ENCODE assay signal across 9 mouse cellular contexts in the genomic region with DNA sequence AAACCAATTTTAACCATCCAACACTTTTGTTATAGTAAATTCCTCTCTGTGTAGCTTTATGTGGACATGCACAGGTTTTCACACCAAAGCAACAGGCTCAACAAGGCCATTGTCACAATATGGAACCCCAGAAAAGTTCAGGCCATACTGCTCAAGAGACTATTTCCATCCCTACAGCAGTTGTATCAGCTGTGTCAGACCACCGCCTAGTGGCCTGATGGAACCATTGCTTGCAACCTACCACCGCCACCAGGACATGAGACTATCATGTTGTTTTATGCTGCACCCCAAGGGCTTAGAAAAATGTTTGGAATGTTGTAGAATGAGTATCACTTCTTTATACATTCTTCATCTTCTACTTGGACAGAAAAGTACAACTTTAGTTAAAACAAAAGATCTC. TPM values are rescaled to one million over a fixed set of nuclear protein-coding genes. Genes with fewer than 3 reads are reported as not detected.
DNase-seq lines count a peak whose midpoint lies in the region; ATAC-seq and TF ChIP-seq lines count a peak whose summit lies in the region.
"Had no signal": no experiment of that assay in that cellular context is flagged by ENCODE, and none has a peak within 500 bp of the region (broad histone marks: within the 10 kb centered on the region; RNA-seq: fewer than 3 reads in every experiment).

No protein-coding gene starts in this region.

- ATAC-seq in forebrain, embryonic 14.5 days: peak; percentile 77
- no peak for ATAC-seq in erythroblast, adult 5-6 weeks (replicated peaks; ENCODE audit: low FRiP score, poor library complexity, severe bottlenecking)

- H3K4me2 ChIP-seq in forebrain, embryonic 14.5 days (ENCODE audit: low read length): no peak overlapping the region
- H3K4me2 ChIP-seq: liver, embryonic 13.5 days had no signal

- H3K4me1 ChIP-seq in ES-E14 (ENCODE audit: control insufficient read depth in 2 of 2, insufficient read depth in 2 of 2, low read length in 2 of 2, poor library complexity in 1 of 2): no peaks in the 10 kb centered on the region
- no peaks in the 10 kb centered on the region for H3K4me1 ChIP-seq in forebrain, embryonic 14.5 days (ENCODE audit: control insufficient read depth, insufficient read depth, low read length)
- H3K4me1 ChIP-seq: liver, embryonic 13.5 days had no signal

- H3K4me3 ChIP-seq in ES-E14 (ENCODE audit: insufficient read depth in 1 of 2, low read depth in 1 of 2, low read length in 2 of 2, poor library complexity in 1 of 2, severe bottlenecking in 1 of 2): no peak overlapping the region
- no peak overlapping the region for H3K4me3 ChIP-seq in forebrain, embryonic 14.5 days (ENCODE audit: low read depth, low read length)
- no peak overlapping the region for H3K4me3 ChIP-seq in layer of hippocampus, adult 2 months
- H3K4me3 ChIP-seq: liver, embryonic 13.5 days had no signal

- 14% methylated on average over 2 of the region's 2 CpGs for WGBS in forebrain, embryonic 14.5 days

- H3K9me3 ChIP-seq in ES-E14 (ENCODE audit: control insufficient read depth, insufficient read depth, low read depth, low read length): no peaks in the 10 kb centered on the region
- H3K9me3 ChIP-seq in forebrain, embryonic 14.5 days (replicated peaks; ENCODE audit: control insufficient read depth, low read length): no peaks in the 10 kb centered on the region
- H3K9me3 ChIP-seq: liver, embryonic 13.5 days had no signal

- H3K27me3 ChIP-seq in forebrain, embryonic 14.5 days (replicated peaks; ENCODE audit: control insufficient read depth, insufficient read depth, low read length): no peaks in the 10 kb centered on the region
- H3K27me3 ChIP-seq: liver, embryonic 13.5 days had no signal

- intact Hi-C loops in heart, postnatal 25 days (cut with DNase I): loop anchor here (1.0 to 10.0 kb wide), 5 partner anchors 47 to 511 kb away; partner anchors contain the start of gene Wdr4

- TF ChIP-seq CTCF in layer of hippocampus, adult 2 months (conservative IDR thresholded peaks at IDR 0.05): peak; percentile 96

- no peak overlapping the region for H3K9ac ChIP-seq in ES-E14 (ENCODE audit: insufficient read depth, low read depth, low read length, poor library complexity, severe bottlenecking)
- no peak overlapping the region for H3K9ac ChIP-seq in forebrain, embryonic 14.5 days (ENCODE audit: low read length)
- H3K9ac ChIP-seq: liver, embryonic 13.5 days had no signal

- peaks cover 22% of the 10 kb centered on the region; the same call in 1 of the 2 replicates for H3K36me3 ChIP-seq in ES-E14 (ENCODE audit: control insufficient read depth, insufficient read depth, low read length, poor library complexity, severe bottlenecking)
- H3K36me3 ChIP-seq in forebrain, embryonic 14.5 days (ENCODE audit: control insufficient read depth, insufficient read depth, low read length): no peaks in the 10 kb centered on the region
- H3K36me3 ChIP-seq: liver, embryonic 13.5 days had no signal

- in situ Hi-C loops in ES-E14 (cut with MboI; ENCODE audit: low sequenced_read_pairs in 2 of 2, unreplicated experiment in 2 of 2): loop anchor here (5.0 to 10.0 kb wide), 2 partner anchors 333 to 341 kb away; no protein-coding TSS in a partner anchor

- no peak for DNase-seq in ES-E14 (ENCODE audit: low read depth, low spot score)
- peak; percentile 46 for DNase-seq in adrenal gland, adult 8-10 months
- peak; percentile 83 for DNase-seq in forebrain, embryonic 14.5 days (ENCODE audit: low spot score)
- DNase-seq in heart, postnatal 25 days (ENCODE audit: low spot score): peak; percentile 56
- DNase-seq in layer of hippocampus, adult 2 months (ENCODE audit: low spot score in 2 of 2): peak; percentile 44 to 75
- DNase-seq in lung, postnatal 25 days (ENCODE audit: low spot score): peak; percentile 80
- peak; percentile 62 for DNase-seq in right cerebral cortex, postnatal 14 days
- DNase-seq: liver, embryonic 13.5 days had no signal

- no peak overlapping the region for H3K27ac ChIP-seq in ES-E14 (ENCODE audit: insufficient read depth, low read depth, low read length, poor library complexity, severe bottlenecking)
- no peak overlapping the region for H3K27ac ChIP-seq in forebrain, embryonic 14.5 days (ENCODE audit: low read depth, low read length)
- no peak overlapping the region for H3K27ac ChIP-seq in layer of hippocampus, adult 2 months
- H3K27ac ChIP-seq: liver, embryonic 13.5 days had no signal

TF ChIP-seq in ES-E14, 5 proteins besides CTCF, POLR2A, EP300 and RAD21:
- TF ChIP-seq MAFK (IDR thresholded peaks at IDR 0.05; ENCODE audit: insufficient read depth, low read depth, low read length) (no peak), ZC3H11A (IDR thresholded peaks at IDR 0.05; ENCODE audit: borderline replicate concordance, low read depth, low read length) (peak; percentile 95)

RNA-seq across cellular contexts. Expression of gene Rrp1b, which starts 10.5 kb away (rescaled TPM):
- 155 and 189 TPM in 2 replicates for total RNA-seq in ES-E14 (2012; rRNA removed)
- 10 to 100 TPM; 17.5 to 46.9 (median 36.8) TPM for total RNA-seq in adrenal gland, adult 8-10 months (2022)
- 29.0 and 29.5 TPM in 2 replicates for polyA plus RNA-seq in forebrain, embryonic 14.5 days (2014; fragmentation: Nextera tagmentation; extraction: Ambion mirVana)
- total RNA-seq in heart, postnatal 25 days (2021): 1 to 10 TPM; 8.6 to 8.8 TPM
- total RNA-seq in layer of hippocampus, adult 2 months (2021): 10 to 100 TPM; 19.3 to 22.5 TPM
- total RNA-seq in erythroblast, adult 5-6 weeks (2015; ENCODE audit: low replicate concordance): 6.3 and 13.1 TPM in 2 replicates
- total RNA-seq in erythroblast, adult 5-6 weeks (2017; ENCODE audit: low replicate concordance): 5.2 and 5.4 TPM in 2 replicates

RNA-seq across cellular contexts. Expression of gene Hsf2bp, which starts 10.8 kb away (rescaled TPM):
- 44.7 and 46.7 TPM in 2 replicates for total RNA-seq in ES-E14 (2012; rRNA removed)
- 1 to 10 TPM; 1.1 to 2.2 (median 1.4) TPM for total RNA-seq in adrenal gland, adult 8-10 months (2022)
- 0.33 and 0.62 TPM in 2 replicates for polyA plus RNA-seq in forebrain, embryonic 14.5 days (2014; fragmentation: Nextera tagmentation; extraction: Ambion mirVana)
- total RNA-seq in heart, postnatal 25 days (2021): 1 to 10 TPM in 1 of 2 experiments, under 1 TPM in 1; 0.75 to 1.4 TPM
- total RNA-seq in layer of hippocampus, adult 2 months (2021): 1 to 10 TPM in 1 of 2 experiments, under 1 TPM in 1; 0.86 to 1.2 TPM
- total RNA-seq in erythroblast, adult 5-6 weeks (2015; ENCODE audit: low replicate concordance): not detected in 2 replicates
- total RNA-seq in erythroblast, adult 5-6 weeks (2017; ENCODE audit: low replicate concordance): not detected in 2 replicates

Comparison
In these comparisons a context has a peak if more than half of its experiments do, and no peak if none do; other contexts are left out.
1. RNA of gene Hsf2bp, which starts 10.8 kb away (total RNA-seq): 44.7 to 46.7 TPM in ES-E14; 1.1 to 2.2 TPM in adrenal gland, adult 8-10 months, 0.75 to 1.4 TPM in heart, postnatal 25 days, 0.86 to 1.2 TPM in layer of hippocampus, adult 2 months and not detected in erythroblast, adult 5-6 weeks; every median in the first group is over 10 times any median in the second.